Mouse (Mus musculus) left cerebral cortex, adult 2 months (tissue): ENCODE measurements around the gene Fndc8. TPM values are rescaled to one million over a fixed set of nuclear protein-coding genes. Genes with fewer than 3 reads are reported as not detected.

Source experiments
- DNase-seq, 2 experiments: peaks; one replicate each; pipeline ENCODE4 v3.0.0; 2021 to 2022; ENCODE audit warnings: low spot score in 2 of 2, mixed read lengths in 1 of 2; ENCODE audit errors: extremely low spot score in 1 of 2
- H3K27ac ChIP-seq: fragments of 200-600 bp; 2 replicates; pipeline ENCODE4 v1.8.1; 2022
- H3K4me3 ChIP-seq: fragments of 200-600 bp; 2 replicates; pipeline ENCODE4 v1.8.1; 2022
- CTCF ChIP-seq: fragments of 200-600 bp; IDR thresholded peaks from 2 replicates; pipeline ENCODE4 v1.8.1; 2022; ENCODE audit warnings: antibody characterized with exemption, mild to moderate bottlenecking, moderate library complexity
- intact Hi-C: fragments of 180-260 bp; cut with DNase I; formaldehyde crosslinking; loops from one replicate; pipeline ENCODE4 v1.15.1; 2025
- long read RNA-seq, 2 experiments: library from polyadenylated mRNA; stranded (forward); transcript quantifications; one replicate each; pipeline ENCODE4 v2.0.0; 2021; ENCODE audit warnings: borderline mapping rate in 2 of 2
- total RNA-seq, 2 experiments: library from RNA; stranded (reverse); gene quantifications; 2 replicates each; pipeline ENCODE4 v1.2.3; 2021

Gene Fndc8
- not detected for total RNA-seq
- long read RNA-seq, experiment 1 = 0 reads
- long read RNA-seq, experiment 2 = 0 reads

GRCm38 (mm10) chr11:82891936-82892335 lies at the start of gene Fndc8:
Fndc8 (plus strand) TSS chr11:82892124.
- intact Hi-C loops = loop anchor here (1.0 to 10.0 kb wide), 6 partner anchors 111 to 657 kb away; partner anchors contain the start of genes Cct6b, Lig3 and Zfp830
- Histone ChIP-seq H3K27ac (no peak within 1 kb of the TSS), H3K4me3 (no peak within 1 kb of the TSS)
- no peak for TF ChIP-seq CTCF
- DNase-seq = no peak

GRCm38 (mm10) chr11:82844771-82845414 lies 47.0 kb upstream of the Fndc8 start:
- Histone ChIP-seq H3K27ac (peak overlapping the region; percentile 80), H3K4me3 (no peak overlapping the region; the same call in 1 of the 2 replicates)
- TF ChIP-seq CTCF = no peak
- intact Hi-C loops = loop anchor here (1.0 kb wide), 1 partner anchor 27 kb away; no protein-coding TSS in a partner anchor
- no peak for DNase-seq

GRCm38 (mm10) chr11:82845415-82846078 lies 46.4 kb upstream of the Fndc8 start:
- intact Hi-C loops = no loop called here
- no peak; the same call in 1 of the 2 replicates for TF ChIP-seq CTCF
- Histone ChIP-seq H3K4me3 (peak overlapping the region; percentile 27), H3K27ac (peak overlapping the region; percentile 80)
- peak; percentile 33 to 41 for DNase-seq

GRCm38 (mm10) chr11:82846079-82846436 lies 45.9 kb upstream of the Fndc8 start:
- DNase-seq = no peak
- no peak; the same call in 1 of the 2 replicates for TF ChIP-seq CTCF
- intact Hi-C loops = no loop called here

GRCm38 (mm10) chr11:82846938-82847337 lies 45.0 kb upstream of the Fndc8 start:
- intact Hi-C loops = no loop called here
- Histone ChIP-seq H3K27ac (no peak overlapping the region), H3K4me3 (no peak overlapping the region)
- no peak for TF ChIP-seq CTCF
- DNase-seq = no peak

More at GRCm38 (mm10) chr11:82846079-82846436, 45.9 kb upstream of the Fndc8 start:
- peak overlapping the region; percentile 27; the same call in 1 of the 2 replicates for H3K4me3 ChIP-seq
- peak overlapping the region; percentile 80 for H3K27ac ChIP-seq

- intact Hi-C loops = no loop called here
- Histone ChIP-seq H3K27ac (no peak overlapping the region; the same call in 1 of the 2 replicates), H3K4me3 (no peak overlapping the region)
- no peak for DNase-seq
- no peak for TF ChIP-seq CTCF
Observed at GRCm38 (mm10) chr11:82847571-82848000, 44.3 kb upstream of the Fndc8 start.

GRCm38 (mm10) chr11:82850259-82850658 lies 41.7 kb upstream of the Fndc8 start:
- no peak overlapping the region for H3K27ac ChIP-seq
- no peak for TF ChIP-seq CTCF
- no peak for DNase-seq
- intact Hi-C loops = no loop called here
- no peak overlapping the region for H3K4me3 ChIP-seq

- no peak for TF ChIP-seq CTCF
- H3K4me3 ChIP-seq = no peak overlapping the region
- intact Hi-C loops = no loop called here
- H3K27ac ChIP-seq = no peak overlapping the region
- DNase-seq = no peak
Observed at GRCm38 (mm10) chr11:82852115-82852514, 39.8 kb upstream of the Fndc8 start.

- intact Hi-C loops = no loop called here
- no peak for TF ChIP-seq CTCF
- Histone ChIP-seq H3K27ac (no peak overlapping the region), H3K4me3 (no peak overlapping the region)
- DNase-seq = no peak
Observed at GRCm38 (mm10) chr11:82852540-82852939, 39.4 kb upstream of the Fndc8 start.

GRCm38 (mm10) chr11:82852958-82853357 lies 39.0 kb upstream of the Fndc8 start:
- intact Hi-C loops = no loop called here
- Histone ChIP-seq H3K27ac (no peak overlapping the region), H3K4me3 (no peak overlapping the region)
- no peak for TF ChIP-seq CTCF
- DNase-seq = no peak

- no peak for TF ChIP-seq CTCF
- H3K27ac ChIP-seq = no peak overlapping the region
- no peak overlapping the region for H3K4me3 ChIP-seq
- DNase-seq = no peak
- intact Hi-C loops = no loop called here
Observed at GRCm38 (mm10) chr11:82854111-82854510, 37.8 kb upstream of the Fndc8 start.

- Histone ChIP-seq H3K4me3 (no peak overlapping the region), H3K27ac (no peak overlapping the region)
- DNase-seq = no peak
- intact Hi-C loops = no loop called here
- no peak for TF ChIP-seq CTCF
Observed at GRCm38 (mm10) chr11:82855327-82855973, 36.5 kb upstream of the Fndc8 start.
